Mouse (Mus musculus) thymus, adult 2 months (tissue): ENCODE measurements at regions not wholly inside any gene's neighbourhood (a gene's known extent, or its start where the extent isn't known, plus 50 kb on each side); places are given as distances from the start of the nearest gene placed in this dataset.
"Not testable (repeated sequence)": the region's sequence is repeated elsewhere in the genome, so short reads cannot be mapped to it uniquely, and the experiment has no call there.

ENCODE experiments used
- DNase-seq: peaks from one replicate; pipeline ENCODE4 v3.0.0; 2021
- H3K27ac ChIP-seq: fragments of 200-500 bp; 2 replicates; pipeline ENCODE4 v1.5.1; 2012; ENCODE audit warnings: low read length, control low read depth; ENCODE audit not compliant: control insufficient read depth, insufficient read depth
- H3K27me3 ChIP-seq: fragments of 200-500 bp; 2 replicates; pipeline ENCODE4 v1.6.1; 2012; ENCODE audit warnings: mild to moderate bottlenecking, low read length, moderate library complexity, mixed read lengths; ENCODE audit not compliant: control insufficient read depth, insufficient read depth
- H3K36me3 ChIP-seq: fragments of 200-500 bp; 2 replicates; pipeline ENCODE4 v1.6.1; 2012; ENCODE audit warnings: mild to moderate bottlenecking, low read length, moderate library complexity; ENCODE audit not compliant: control insufficient read depth, insufficient read depth
- H3K4me1 ChIP-seq: fragments of 200-500 bp; replicated peaks from 2 replicates; pipeline ENCODE4 v1.6.1; 2012; ENCODE audit warnings: low read length; ENCODE audit not compliant: control insufficient read depth, insufficient read depth
- H3K4me3 ChIP-seq: fragments of 200-500 bp; 2 replicates; pipeline ENCODE4 v1.5.1; 2012; ENCODE audit warnings: mild to moderate bottlenecking, low read length, control low read depth, moderate library complexity; ENCODE audit not compliant: control insufficient read depth, insufficient read depth
- CTCF ChIP-seq: fragments of 200-500 bp; IDR thresholded peaks from 2 replicates; pipeline ENCODE4 v1.5.1; 2012; ENCODE audit warnings: mild to moderate bottlenecking, control low read depth, low read length, moderate library complexity, borderline replicate concordance; ENCODE audit not compliant: control insufficient read depth, poor library complexity, insufficient read depth; ENCODE audit errors: extremely low read depth
- POLR2A ChIP-seq: fragments of 200-500 bp; IDR thresholded peaks from 2 replicates; pipeline ENCODE4 v1.6.1; 2012; ENCODE audit warnings: mild to moderate bottlenecking, low read length, control low read depth, moderate library complexity; ENCODE audit not compliant: control insufficient read depth, poor library complexity, insufficient read depth; ENCODE audit errors: extremely low read depth
- WGBS: fragments of 180-500 bp; shearing (Covaris S2); methylation state at CpG from one replicate; pipeline ENCODE4 v1.1.7; 2018; 5-methylcytosine and 5-hydroxymethylcytosine counted together

GRCm38 (mm10) chr2:40149186-40149585 lies 922.9 kb upstream of the Ppp6c start:
- TF ChIP-seq CTCF (no peak), POLR2A (no peak)

GRCm38 (mm10) chr2:40127615-40128014 lies 901.4 kb upstream of the Ppp6c start:
- H3K36me3 ChIP-seq, H3K4me3 ChIP-seq, H3K27ac ChIP-seq, H3K27me3 ChIP-seq, H3K4me1 ChIP-seq: not testable (repeated sequence)
- peak; percentile 1 for DNase-seq
- WGBS, result 93% methylated on average over 14 of the region's 14 CpGs

More at GRCm38 (mm10) chr2:40149186-40149585, 922.9 kb upstream of the Ppp6c start:
- no peak overlapping the region for H3K4me3 ChIP-seq
- no peak overlapping the region for H3K27ac ChIP-seq
- DNase-seq, result no peak
- no peaks in the 10 kb centered on the region for H3K4me1 ChIP-seq
- no peaks in the 10 kb centered on the region for H3K36me3 ChIP-seq
- H3K27me3 ChIP-seq, result no peaks in the 10 kb centered on the region
- WGBS, result 61% methylated on average over 2 of the region's 2 CpGs

- DNase-seq, result no peak
- Histone ChIP-seq H3K27me3 (no peaks in the 10 kb centered on the region), H3K36me3 (no peaks in the 10 kb centered on the region), H3K4me3 (no peak overlapping the region), H3K27ac (no peak overlapping the region), H3K4me1 (no peaks in the 10 kb centered on the region)
- 89% methylated on average over 10 of the region's 10 CpGs for WGBS
- TF ChIP-seq POLR2A (no peak), CTCF (no peak)
These were observed 892.9 kb upstream of the Ppp6c start for GRCm38 (mm10) chr2:40119176-40119575.

- H3K27me3 ChIP-seq, result no peaks in the 10 kb centered on the region
- H3K4me1 ChIP-seq, result no peaks in the 10 kb centered on the region
- DNase-seq, result no peak
- WGBS, result 84% methylated on average over 1 of the region's 1 CpGs
- H3K4me3 ChIP-seq, result no peak overlapping the region
- no peaks in the 10 kb centered on the region for H3K36me3 ChIP-seq
- H3K27ac ChIP-seq, result no peak overlapping the region
- TF ChIP-seq CTCF (no peak), POLR2A (no peak)
These were observed 888.2 kb upstream of the Ppp6c start for GRCm38 (mm10) chr2:40114435-40114834.
